Mouse (Mus musculus): ENCODE results near the gene Pitpnm2.
A peak's percentile ranks its signal among the peaks of the same experiment; 100 is the strongest.

Pitpnm2 gene

DNA sequence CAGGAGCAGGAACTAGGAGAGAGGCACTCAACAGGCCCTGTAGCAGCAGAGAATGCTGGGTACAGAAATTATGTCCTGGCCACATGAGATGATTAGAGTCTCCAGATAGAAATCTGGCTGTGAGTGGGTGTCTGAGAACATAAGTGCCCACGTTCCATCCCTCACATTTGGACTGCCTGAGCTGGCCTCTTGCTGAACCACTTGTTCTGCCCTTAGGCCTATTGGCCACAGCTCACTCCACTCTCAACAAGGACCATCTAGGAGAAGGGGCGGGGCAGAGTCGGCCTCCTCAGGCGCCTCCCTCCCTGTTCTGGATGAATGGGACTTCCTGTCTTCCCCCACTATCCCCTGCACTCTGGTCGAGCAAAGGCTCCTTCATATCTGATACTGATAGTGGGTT lies 100.5 kb downstream of the Pitpnm2 start:
- DNase-seq (ENCODE audit: low spot score in 2 of 2) = no peak

DNA sequence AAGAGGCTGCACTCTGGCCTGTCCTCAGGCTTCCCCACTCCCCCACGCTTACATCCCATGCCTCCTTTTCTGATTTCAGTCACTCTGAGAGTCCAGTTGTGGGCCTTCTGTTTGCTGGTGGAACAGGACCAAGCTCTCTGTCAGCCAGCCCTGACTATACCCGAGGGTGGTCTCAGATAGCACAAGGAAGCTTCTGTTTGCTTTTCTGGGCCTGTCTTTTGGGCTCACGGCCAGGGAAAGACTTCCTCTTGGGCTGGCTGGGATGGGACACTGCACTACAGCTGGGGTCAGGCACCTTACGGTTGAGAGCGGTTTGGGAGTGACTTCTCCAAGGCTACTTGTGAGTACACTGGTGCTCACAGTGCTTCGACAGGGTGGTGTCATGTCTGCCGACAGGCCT lies 111.5 kb downstream of the Pitpnm2 start:
- no peak for DNase-seq (ENCODE audit: low spot score in 2 of 2)

DNA sequence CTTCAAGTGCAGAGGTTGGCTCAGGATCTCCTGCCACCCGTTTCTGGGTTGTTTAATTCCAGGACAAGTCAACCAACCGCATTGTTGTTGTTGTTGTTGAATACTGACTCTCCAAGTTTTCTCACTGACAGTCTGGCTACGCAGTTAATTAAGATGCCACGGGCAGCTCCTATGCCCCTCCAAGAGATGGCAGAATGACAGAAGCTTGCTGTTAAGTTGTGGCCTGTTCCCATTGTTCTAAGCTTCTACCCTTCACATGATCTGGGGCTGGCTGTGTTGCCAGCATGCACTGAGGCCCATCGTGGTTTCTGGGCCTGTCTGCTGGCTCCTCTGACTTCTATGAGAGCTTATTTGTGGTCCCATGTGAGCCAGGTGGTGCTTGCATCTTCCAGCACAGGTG lies 115.3 kb downstream of the Pitpnm2 start:
- no peak for DNase-seq (ENCODE audit: low spot score in 2 of 2)

DNA sequence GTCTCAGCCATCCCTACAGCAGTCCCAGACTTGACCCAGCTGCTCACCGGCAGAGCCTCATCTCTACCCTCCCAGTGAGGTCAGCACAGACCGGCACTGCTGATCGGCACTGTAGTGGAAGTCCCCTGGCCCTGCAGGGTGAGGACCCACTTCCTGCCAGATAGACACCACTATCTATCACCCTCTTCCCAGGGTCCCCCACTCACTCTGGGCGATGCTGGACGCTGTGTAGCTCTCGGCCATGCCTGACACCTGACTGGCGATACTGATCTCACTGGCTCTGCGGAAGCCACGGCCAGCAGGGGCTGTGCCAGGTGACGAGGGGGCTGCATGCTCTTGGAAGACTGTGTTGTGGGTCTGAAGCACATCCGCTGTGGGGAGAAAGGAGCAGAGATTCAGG lies 124.5 kb downstream of the Pitpnm2 start:
- DNase-seq (ENCODE audit: low spot score in 2 of 2) = no peak

DNA sequence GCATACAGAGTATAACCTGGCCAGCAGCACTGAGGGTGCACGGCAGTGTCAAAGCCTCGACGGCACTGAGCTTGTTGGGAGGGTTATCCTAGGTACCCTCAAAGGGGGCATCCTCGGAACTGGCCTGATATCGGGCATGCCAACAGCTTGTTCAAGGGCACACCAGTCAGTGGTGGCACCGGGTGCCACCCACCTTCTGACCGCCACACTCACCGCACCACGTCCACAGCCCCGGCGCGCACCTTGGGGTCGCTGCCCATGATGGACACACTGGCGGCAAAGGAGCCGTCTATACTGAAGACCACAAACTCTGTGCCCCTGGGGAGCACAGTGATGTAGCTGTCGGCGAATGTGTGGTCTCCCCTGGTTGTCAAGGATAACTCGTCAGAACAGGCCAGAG lies 127.2 kb downstream of the Pitpnm2 start:
- DNase-seq (ENCODE audit: low spot score in 2 of 2) = no peak

DNA sequence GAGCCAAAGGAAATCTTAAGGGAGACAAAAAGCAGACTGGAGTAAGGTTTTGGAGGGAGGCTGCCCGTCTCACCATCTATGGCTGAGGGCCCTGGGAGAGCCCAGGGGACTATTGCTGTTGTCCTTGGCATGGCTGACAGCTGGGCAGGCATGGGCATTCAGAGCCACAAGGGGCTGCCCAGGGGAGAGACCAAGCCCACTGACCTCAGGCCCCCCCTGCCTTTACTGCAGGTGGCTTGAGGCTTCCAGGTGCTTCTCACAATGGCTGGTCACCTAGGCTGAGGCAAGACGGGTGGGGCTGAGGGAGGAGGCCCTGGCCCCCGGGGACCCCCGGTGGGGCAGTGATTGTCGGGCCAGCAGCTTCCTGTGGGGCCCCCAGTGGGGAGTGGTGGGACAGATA lies 130.4 kb downstream of the Pitpnm2 start:
- no peak for DNase-seq (ENCODE audit: low spot score in 2 of 2)

DNA sequence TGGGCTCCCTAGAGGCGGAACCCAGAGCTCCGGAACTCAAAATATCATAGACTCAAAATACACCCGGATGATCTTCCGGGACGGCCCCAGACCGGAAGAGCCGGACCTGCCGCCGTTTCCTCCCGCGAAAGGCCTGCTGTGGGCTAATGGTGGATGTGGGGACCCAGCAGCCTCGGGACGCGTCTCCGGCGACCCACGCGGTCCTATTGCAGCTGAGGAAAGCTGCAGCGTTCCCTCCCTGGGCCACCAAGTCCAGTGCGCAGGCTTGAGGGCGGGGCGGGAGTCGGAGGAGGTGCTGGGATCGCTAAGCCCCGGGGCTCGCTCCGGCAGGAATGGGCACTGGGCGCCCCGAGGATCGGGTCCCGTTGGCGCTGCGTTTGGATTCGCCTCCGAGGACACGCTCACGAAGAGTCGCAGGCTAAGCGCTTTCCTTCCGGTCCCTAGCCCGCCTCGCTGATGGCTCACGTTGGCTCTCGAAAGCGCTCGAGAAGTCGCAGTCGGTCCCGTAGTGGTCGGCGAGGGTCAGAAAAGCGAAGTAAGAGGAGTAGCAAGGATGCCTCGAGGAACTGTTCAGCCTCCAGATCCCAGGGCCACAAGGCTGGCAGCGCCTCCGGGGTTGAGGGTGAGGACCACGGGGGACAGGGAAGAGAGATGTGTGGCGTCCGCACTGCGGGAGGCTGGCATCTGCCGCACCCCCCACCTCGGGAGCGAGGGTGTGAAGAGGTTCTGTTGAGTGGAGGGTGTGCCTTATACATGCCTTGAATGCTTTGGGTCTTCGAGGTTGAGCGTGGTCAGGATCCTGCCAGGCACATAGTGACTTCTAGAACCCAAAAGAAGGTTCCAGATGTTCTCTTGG lies 133.3 kb downstream of the Pitpnm2 start, which contains the start of gene Arl6ip4:
TSS of gene Arl6ip4 (plus strand) at position 100 of the 856 bp plus-strand sequence.
- peak; percentile 85 for DNase-seq (ENCODE audit: low spot score in 2 of 2)

DNA sequence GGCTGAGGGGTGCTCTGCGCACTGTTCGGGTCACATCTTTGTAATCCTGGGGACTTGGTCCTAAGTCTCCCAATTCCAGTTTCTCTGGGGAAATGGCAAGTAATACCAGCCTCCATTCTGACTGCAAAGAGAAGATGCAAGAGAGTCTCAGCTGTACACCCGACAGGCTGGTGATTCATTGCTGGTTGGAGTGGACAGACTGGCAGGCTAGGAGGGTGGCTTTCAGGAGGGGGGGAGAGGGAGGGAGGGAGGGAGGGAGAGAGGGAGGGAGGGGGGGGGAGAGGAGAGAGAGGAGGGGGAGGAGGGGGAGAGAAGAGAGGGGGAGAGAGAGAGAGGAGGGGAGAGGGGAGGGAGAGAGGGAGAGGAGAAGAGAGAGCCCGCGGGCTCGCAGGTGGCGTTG lies 134.0 kb downstream of the Pitpnm2 start:
- no peak for DNase-seq (ENCODE audit: low spot score in 2 of 2)

DNA sequence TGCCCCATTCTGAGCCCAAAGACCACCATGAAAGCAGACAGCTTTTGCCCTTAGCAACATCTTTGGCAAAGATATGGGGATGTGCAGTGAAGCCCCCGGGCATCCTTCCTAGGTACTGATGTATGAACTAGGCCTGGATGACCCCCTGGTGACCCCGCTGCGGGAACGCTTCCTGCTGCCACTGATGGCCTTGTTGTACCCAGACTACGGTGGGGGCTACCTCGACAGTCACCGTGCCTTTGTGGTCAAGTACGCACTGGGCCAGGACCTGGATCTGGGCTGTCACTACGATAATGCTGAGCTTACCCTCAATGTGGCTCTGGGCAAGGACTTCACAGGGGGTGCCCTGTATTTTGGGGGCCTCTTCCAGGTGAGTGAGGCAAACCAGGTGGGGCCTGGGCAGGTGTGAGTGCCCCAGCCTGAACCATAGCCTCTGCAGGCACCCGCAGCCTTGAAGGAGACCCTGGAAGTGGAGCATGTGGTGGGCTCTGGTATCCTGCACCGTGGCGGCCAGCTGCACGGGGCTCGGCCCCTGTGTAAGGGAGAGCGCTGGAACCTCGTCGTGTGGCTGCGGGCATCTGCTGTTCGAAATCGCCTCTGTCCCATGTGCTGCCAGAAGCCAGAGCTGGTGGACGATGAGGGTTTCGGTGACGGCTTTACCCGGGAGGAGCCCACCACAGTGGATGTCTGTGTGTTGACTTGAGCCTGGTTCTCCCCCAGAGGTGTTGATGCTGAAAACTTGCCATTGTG lies 135.1 kb downstream of the Pitpnm2 start:
- no peak for DNase-seq (ENCODE audit: low spot score in 2 of 2)

DNA sequence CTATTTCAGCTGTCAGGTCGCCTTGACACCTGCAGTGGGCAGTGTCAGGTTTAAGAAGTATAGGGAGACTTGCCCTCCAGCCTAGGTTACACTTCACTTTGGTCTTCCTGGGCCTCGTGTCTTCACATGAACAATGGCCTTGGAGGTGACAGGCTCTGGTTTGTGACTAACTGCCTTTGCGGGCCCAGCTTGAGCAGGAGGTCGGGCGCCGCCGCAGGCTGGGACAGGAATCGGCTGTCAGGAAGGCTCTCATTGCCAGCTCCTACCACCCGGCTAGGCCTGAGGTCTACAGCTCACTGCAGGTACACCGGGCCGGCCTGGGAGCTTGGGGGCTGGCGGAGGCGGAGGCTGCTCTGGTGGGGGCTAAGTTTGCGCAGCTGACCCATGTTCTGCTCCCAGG lies 136.5 kb downstream of the Pitpnm2 start:
- peak; percentile 64 to 73 for DNase-seq (ENCODE audit: low spot score in 2 of 2)

DNA sequence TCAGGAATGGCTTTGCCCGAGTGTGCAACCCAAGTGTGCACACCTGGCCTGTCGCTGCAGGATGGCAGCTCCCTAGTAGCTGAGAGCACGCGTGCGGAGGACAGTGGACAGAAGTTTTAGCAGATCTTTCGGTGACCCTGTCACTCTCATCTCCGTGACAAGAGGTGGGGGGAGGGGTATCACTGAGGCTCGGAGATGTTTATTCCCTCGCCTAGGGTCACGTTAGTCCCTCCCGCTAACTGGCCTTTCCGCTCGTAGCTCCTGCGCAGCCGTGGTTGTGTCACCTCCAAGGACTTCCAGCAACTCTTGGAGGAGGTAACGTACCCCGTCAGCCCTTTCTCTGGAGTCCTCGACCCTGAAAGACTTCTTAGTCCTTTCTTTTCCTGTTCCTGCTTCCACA lies 137.0 kb downstream of the Pitpnm2 start:
- no peak for DNase-seq (ENCODE audit: low spot score in 2 of 2)

DNA sequence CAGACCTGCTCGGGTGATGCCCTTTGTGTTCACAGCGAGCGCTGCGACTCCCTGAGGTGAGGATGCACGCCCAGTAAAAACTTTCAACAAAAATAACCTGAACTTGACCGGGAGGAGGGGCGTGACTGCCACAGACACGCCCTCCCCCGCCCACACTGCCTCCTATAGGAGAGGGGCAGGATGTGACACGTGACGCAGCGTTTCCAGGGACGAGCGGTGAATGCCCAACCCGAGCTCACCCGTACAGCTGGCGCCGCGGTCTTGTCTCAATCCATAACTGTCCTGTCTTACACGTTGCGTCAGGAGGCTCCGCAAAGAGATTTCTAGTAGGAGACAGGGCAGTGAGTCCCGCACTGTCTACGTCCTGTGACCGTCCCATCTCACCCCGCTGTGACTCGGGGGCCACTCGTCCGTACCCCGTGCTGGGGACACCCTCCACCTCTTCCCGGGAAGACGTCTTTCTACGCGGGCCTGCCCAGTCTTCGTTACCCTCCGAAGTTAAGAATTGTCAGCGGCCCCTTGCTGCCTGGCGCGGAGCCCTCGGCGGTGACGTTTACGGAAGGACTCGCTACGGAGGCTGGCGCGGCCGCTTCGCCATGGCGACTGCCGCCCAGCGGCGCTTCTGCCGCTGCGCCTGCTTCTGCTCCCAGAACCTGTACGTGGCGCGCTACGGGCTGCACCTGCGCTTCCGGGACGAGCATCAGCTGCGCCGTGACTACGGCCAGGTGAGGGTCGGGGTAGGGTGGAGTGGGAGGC lies 137.6 kb downstream of the Pitpnm2 start, which contains the start of gene Ogfod2:
TSS of gene Ogfod2 (plus strand) at position 556 of the 756 bp plus-strand sequence.
- peak; percentile 92 to 93 for DNase-seq (ENCODE audit: low spot score in 2 of 2)

DNA sequence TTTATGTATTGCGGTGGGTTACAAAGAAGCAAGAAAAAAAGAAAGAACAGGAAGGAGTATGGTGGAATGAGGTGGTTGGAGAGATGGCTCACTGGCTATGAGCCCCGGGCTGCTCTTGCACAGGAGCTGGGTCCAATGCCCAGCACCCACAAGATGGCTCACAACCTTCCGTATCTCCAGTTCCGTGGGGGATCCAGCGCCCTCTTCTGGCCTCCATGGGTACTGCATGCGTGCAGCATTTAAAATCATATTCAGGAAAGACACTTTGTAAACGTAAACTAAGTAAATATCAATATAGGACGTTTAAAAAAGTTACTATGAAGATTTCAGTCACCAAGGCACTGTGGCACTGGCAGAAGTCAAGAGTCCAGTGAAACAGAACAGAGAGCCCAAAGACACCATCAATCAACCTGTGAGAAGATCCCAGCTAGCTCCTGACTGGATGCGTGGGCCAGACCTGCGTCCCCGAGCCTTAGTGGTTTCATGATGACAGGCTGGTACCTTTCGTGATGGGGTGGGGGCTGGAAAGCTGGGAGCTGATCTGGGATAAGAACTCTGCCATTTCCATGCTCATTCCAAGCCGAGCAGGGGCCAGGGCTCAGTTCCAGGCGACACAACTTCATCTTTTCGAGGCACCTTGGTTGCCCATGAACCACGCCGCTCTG lies 138.4 kb downstream of the Pitpnm2 start:
- no peak for DNase-seq (ENCODE audit: low spot score in 2 of 2)

DNA sequence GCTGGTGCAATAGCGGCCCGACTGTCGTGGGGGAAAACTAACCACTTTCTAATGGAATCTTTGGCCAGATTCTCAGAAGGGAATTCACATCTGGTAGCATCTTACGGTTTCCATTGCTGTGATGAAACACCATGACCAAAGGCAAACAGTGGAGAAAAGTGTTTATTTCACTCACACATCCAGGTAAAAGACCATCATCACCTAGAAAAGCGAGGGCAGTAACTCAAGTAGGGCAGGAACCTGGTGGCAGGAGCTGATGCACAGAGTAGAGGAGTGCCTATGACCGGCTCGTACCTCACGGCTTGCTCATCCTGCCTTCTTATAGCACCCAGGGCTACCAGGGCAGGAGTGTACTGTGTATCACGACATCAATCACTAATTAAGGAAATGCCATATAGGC lies 146.0 kb downstream of the Pitpnm2 start:
- no peak for DNase-seq (ENCODE audit: low spot score in 2 of 2)

DNA sequence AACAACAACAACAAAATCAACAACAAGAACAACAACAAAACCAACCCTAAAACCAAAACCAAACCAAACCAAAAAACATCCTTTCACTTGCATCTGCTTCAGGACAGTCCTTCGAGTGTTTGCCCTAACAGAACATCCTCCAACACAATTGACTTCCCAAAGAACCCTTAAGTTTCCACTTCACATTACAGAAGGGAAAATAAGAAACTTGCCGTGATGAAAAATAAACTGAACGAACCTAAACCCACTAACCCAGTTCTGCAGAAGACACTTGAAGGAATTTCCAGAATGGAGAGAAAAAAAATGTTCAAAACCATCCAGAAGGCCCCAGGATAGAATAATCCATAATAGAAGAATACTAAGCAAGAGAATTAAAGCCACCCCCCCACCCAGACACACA lies 146.5 kb downstream of the Pitpnm2 start:
- DNase-seq (ENCODE audit: low spot score in 2 of 2) = no peak

DNA sequence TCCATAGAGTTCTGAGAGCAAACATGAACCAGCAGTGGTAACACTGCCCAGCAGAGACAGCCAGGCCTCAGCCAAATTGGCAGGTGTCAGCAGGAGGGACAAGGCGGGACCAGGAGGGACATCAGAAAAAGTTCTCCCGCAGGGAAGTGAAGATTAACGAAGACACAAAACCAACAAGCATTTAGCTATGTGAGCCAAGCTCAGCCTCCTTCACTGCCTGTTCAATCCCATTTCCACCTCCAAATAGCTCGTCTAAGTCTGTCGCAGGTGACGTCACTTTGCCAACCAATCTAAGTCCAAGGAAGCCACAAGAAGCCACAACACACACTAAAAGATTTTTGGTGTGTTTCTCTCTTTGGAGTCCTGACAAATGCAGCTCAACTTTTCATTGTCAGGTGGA lies 147.2 kb downstream of the Pitpnm2 start:
- DNase-seq (ENCODE audit: low spot score in 2 of 2) = no peak

DNA sequence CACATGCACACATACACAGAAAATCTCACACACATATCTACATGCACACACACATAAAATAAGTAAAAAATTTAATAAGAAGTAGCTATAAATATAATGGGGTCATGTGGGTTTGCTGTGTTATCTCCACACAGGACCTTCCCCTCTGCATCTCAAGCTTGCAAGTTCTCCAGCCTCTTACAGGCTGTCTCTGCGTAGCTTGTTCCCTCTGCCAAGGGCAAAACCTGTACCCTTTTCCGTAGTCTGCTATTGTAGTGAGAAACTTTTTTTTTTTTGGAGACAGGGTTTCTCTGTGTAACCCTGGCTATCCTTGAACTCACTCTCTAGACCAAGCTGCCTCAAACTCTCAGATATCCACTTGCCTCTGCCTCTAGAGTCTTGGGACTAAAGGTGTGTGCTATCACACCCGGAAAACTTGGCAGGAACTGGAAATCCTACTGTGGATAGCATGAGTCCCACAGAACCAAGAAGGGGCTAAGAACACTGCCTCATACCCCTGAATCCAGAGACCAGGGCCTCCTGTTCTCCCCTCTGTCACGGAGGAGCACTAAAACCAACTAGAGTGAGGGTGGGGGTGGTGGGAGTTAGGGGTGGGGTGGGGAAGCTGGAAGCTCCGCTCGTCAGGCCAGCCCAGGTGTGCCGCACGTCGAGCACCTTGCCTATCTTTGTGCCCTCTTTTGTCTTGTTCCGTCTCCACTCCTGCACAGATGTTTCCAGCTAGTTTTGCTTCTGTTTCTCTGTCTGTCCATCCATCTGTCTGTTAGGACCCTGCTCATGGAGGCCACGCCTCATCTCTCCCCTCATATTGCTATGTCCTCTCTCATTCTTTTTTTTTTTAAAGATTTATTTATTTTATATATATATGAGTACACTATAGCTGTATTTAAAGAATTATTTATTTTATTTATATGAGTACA lies 149.2 kb downstream of the Pitpnm2 start:
- DNase-seq (ENCODE audit: low spot score in 2 of 2) = no peak

DNA sequence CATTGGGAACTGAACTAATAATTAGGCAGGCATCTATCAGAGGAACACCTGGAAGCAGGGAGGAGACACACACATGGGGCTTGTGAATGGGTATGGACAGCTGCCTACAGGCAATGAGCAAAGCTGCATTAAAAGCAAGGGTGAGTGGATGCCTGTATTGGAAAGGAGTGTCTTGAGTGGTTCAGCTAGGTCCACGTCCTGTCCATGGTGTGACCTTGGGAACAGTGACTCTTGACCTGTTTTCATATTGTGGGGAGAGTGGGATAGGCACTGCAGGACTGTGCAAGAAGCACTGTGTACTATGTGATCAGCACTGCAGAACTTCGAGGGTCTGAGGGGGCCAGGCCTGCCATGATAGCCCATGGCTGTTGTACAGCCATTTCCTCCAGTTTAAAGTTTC lies 150.6 kb downstream of the Pitpnm2 start:
- DNase-seq (ENCODE audit: low spot score in 2 of 2) = no peak

DNA sequence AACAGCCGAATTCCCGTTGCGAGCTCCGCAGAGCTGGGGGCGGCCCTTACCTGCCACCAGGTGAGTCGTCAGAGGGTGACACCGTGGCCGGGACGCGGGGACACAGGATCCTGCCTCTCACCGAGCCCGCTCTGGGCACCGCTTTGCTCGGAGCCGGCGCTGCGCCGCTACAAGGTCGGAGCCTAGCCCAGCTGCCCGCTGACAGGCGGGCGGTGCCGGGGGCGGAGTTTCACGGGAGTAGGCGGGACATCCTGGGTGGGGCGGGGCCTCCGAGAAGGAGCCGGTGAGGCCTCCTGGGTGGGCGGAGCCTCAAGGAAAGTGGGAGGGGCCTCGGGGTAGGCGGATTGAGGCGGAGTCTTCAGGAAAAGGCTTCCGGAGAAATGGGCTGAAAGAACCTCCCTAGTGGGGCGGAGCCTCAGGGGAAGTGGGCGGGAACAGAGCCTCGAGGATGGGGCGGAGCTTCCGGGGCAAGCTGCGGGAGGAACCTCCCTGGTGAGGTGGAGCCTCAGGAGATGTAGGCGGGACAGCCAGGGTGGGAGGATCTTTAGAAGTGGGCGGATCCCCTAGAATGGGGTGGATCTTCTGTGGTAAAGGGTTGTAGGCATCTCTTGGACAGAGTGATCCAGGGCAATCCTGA lies 153.8 kb downstream of the Pitpnm2 start, which contains the start of gene Abcb9:
TSS of gene Abcb9 (minus strand) at position 203 of the 637 bp plus-strand sequence.
- peak; percentile 94 to 96 for DNase-seq (ENCODE audit: low spot score in 2 of 2)

DNA sequence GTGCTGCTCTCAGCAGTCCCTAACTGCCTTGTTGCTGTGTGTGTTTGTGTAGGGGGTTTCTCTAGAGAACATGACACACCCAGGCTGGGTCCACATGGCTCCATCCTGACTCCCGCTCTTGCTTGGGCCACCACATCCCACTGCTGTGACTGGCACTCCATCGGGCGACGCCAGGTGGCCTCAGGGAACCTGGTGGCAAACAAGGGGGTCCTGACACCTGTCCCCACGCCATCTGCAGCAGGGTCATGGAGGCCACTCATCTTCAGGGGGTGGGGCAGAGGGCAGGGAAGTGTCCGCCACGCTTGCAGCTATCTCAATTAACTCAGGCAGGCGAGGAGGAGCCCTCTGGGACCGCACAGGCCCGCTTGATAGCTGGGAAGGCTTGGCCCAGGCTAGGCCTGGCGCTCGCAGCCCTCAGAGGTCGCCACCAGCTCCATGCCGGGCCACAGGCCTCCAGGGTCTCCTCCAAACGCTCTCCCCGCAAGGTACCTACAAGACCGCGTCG lies 154.4 kb downstream of the Pitpnm2 start:
- no peak for DNase-seq (ENCODE audit: low spot score in 2 of 2)
